Mouse (Mus musculus) E14TG2a.4 (cell line): Measurements from ENCODE around the gene Chd2.

Source experiments
- CTCF ChIP-seq: conservative IDR thresholded peaks from 2 replicates; pipeline ENCODE4 v1.5.1; 2014; ENCODE audit warnings: low read length
- POU5F1 ChIP-seq: IDR thresholded peaks from 2 replicates; pipeline ENCODE4 v1.6.1; 2014; ENCODE audit warnings: low read length, borderline replicate concordance

DNA sequence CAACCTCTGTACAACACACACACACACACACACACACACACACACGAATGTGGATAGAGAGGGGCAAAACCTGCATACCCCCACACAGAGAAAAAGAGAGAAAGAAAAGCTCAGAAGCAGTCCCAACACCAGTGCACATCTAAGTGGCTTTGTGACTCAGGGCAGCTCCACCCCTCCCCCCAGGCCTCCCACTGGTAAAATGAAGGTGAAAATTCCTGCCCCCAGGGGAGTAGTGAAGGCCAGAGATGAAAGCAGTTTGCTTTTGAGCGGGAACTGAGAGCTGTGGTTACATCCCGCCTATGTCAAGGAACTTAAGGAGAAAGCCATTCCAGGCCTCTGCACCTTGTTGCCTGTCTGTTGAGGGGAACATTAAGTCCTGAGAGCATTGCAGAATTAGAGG lies 138.1 kb downstream of the Chd2 start:
- TF ChIP-seq CTCF (no peak), POU5F1 (no peak)
